Mouse (Mus musculus): ENCODE measurements around the gene Megf8.
A peak's percentile ranks its signal among the peaks of the same experiment; 100 is the strongest.

The Megf8 gene

DNA sequence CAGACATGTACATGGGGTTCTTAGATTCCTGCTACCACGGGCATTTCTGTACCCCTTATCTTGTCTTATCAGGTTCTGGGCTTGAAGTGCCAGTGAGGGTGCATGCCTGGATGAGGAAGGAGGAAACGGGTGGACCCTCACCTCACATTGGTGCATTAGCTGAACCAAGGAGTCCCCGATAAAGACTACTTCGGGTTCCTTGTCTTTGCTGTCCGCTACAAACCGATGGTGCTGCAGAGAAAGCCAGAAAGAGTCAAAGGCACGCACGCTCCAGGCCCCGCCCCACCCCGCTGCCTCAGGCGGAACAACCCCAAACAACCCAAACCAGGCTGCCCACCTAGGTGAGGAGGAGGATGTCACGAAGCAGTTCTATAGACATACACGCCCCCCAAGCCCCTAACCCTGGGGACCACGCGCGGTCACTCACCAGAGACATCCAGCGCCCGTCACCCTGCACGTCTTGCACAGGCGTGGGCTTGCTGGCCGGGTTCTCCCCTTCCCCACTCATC is 20.0 kb upstream of the Megf8 start:
- peak; percentile 64 for DNase-seq (ENCODE audit: low read depth, low spot score)

DNA sequence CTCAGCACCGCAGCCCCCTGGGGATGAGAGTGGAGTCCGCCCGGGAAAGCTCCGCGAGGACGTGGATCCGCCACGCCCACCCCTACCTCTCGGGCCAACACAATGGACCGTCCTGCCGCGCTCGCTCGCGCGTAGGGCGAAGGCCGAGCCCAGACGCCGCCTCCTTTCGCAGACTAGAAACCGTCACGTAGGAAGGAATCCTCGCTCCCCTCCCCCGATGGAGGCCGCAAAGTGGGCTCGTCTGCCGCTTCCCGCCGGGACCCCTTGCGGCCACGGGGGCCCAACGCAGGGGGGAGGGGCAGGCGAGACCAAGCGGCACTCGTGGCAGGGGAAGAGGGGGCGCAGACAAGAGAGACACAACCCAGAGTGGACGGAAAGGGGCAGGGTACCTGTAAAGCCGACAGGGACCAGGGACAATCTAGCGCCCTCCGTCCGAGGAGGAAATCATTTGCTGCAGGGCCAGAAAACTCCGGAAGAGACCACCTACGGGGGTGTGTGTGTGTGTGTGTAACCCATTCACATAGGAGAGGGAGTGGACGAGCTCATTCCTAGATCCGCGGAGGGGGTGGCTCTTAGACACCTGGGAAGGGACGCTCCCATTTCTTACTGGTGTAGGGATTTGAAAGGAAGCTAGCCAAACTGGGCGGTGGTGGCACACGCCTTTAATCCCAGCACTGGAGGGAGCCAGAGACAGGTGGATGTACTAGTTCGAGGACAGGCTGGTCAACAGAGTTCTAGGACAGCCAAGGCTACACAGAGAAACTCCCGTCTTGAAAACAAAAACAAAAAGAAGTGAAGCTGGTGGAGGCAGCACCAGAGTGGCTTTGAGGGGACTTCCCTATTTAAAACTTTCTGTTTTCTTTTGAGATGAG is 19.3 kb upstream of the Megf8 start, which contains the start of gene Pafah1b3:
TSS of gene Pafah1b3 (minus strand) at position 533 of the 872 bp plus-strand sequence.
- DNase-seq (ENCODE audit: low read depth, low spot score), result peak; percentile 98

DNA sequence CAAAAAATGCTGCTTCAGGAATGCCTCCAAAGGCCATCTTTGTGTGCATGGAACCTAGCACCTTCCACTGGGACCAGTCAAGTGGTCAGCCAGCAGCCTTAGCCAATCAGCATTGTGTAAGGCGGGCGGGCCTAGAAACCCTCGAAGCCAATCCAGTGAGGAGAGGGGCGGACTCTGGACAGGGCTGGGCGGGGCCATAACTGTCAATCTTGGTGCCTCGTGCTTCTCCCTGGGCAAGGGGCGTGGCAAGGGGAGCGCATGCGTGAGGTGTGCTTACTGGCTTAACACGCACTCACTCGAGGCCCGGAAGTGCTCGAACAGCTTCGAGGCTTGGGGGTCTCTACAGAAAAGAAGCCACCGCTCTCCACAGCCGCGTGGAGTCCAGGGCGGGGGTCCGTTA is 15.9 kb upstream of the Megf8 start, which contains the start of gene Prr19:
TSS of gene Prr19 (plus strand) at position 349 of the 400 bp plus-strand sequence.
- peak; percentile 97 for DNase-seq (ENCODE audit: low read depth, low spot score)

DNA sequence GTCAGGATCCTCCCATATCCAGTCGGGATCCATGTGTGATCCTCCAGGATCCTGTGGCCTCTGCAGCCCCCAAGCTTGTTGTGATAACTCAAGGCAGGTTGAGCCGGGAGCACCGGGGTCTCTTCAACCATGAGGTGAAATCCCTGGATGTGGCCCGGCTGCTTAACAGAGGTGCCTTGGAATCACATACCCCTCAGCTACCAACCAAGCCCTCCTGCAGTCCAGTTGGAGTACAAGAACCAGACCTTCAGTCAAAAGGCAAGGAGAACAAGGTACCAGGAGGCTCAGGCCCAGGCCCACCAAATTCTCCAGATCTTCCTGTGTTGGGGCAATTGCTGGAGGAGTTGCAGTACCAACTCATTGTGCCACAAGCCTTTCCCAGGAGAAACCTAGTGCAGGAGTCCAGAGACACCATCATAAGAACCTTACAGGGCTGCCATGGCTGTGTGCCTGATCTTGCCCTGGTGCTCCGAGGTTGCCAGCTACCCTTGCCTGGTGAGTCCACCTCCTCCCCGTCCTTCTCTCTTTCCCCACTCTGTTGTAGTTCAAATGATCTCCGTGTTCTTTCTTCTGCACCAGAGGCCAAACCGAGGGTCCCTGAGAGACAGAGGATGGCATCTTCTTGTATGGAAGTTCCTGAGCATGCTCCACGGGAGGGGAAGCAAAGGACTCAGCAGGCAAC is 13.8 kb upstream of the Megf8 start:
- no peak for DNase-seq (ENCODE audit: low read depth, low spot score)

DNA sequence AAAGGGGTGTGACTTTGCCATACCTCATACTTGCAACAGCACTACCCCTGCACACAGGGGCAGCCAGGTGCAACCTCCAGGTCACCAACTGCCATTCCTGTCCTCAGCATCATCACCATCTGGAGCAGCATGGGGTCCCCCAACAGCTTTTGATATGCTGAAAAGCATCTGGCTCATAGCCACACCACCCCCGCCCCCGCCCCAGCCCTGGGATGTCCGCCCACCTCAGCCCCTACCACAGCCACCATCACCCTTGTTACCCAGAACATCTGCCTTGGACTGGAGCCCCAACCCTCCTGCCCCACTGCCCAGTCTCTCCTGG is 13.3 kb upstream of the Megf8 start:
- peak; percentile 53 for DNase-seq (ENCODE audit: low read depth, low spot score)

DNA sequence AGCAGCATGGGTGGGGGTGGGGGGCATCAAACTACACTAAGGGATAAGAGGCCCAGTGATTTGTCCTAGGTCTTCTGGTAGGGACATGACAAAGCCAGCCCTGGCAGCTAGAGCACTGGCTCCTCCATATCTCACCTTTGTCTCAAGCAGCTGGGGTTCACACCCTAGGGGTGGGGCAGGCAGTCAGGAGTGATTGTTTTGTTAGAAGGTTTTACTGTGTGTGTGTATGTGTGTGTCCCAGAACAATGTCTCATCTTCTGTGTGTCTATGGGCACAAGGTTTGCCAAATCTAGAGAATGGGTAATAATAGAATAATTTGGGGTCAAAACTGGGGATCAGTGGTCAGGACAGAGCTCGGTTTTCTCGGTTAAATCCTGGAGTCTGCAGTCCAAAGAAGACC is 11.5 kb upstream of the Megf8 start:
- DNase-seq (ENCODE audit: low read depth, low spot score), result no peak

DNA sequence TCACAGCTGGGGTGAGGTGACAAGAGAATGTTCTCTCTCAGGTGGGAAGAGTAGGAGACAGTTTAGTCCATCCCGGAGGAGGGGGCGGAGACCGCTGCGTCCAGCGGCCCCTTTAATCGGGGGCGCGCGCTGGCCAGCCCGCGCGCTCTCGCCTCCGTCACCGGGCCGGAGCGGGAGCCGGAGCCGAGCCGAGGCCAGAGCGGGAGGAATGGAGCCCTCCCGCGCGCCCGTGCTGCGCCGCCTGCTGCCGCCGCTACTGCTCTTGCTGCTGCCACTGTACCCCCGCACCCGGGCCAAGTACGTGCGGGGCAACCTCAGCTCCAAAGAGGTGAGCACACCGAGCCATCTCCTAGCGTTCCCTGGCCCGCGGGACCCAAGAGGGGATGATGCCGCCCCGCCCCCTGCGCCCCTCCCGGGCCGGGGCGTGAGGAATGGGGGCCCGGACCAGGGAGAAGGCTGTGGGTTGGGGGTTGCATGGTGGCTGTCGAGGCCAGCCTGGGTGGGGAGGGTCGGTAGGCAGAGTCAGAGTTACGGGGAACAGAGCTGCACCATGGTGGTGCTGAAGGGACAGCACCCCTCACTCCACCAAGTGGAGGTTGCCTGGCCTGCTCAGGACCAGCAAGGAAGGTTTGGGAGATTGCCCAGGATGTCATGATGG is 10.9 kb upstream of the Megf8 start, which contains the start of gene Tmem145:
TSS of gene Tmem145 (plus strand) at position 151 of the 658 bp plus-strand sequence.
- peak; percentile 82 for DNase-seq (ENCODE audit: low read depth, low spot score)

DNA sequence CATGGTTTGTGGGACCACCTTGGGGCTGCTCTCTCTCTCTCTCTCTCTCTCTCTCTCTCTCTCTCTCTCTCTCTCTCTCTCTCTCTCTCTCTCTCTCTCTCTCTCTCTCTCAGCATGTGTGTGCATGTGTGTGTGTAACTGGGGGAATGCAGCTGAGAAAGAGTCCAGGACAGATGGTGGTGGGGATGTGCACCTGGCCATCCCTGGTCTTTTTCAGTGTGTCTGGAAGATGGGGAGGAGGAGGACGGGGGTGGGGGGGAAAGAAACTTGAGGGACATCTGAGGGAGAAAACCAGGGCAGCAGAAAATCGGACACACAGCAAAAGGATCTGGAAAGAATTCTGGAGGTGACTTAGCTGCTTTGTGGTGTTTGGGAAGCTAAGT is 10.4 kb upstream of the Megf8 start:
- no peak for DNase-seq (ENCODE audit: low read depth, low spot score)

DNA sequence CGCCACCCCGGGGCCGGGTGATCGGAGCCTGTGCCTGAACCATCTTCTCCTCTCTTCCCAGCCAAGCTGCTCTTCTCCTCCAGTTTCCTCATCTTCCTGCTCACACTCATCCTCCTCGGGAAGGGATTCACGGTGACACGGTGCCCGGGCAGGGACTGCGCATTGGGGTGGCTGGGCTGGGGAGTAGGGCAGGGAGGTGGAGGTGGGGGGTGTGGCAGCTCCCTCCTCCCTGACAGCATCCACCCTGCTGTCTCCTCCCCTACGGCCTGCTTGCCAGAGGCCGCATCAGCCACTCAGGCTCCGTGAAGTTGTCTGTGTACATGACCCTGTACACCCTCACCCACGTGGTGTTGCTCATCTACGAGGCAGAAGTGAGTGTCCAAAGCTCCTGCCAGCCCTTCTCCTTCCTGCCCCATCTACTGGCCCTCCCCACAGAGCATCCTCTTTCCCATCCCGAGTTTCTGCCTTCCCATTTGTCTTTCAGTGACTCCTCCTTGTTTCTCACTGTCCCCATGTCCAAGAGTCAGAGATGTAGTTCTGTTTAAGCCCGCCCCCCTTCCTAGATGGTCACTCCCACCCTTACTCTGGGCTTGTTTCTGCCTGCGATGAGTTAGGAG is 8.2 kb upstream of the Megf8 start:
- DNase-seq (ENCODE audit: low read depth, low spot score), result no peak

DNA sequence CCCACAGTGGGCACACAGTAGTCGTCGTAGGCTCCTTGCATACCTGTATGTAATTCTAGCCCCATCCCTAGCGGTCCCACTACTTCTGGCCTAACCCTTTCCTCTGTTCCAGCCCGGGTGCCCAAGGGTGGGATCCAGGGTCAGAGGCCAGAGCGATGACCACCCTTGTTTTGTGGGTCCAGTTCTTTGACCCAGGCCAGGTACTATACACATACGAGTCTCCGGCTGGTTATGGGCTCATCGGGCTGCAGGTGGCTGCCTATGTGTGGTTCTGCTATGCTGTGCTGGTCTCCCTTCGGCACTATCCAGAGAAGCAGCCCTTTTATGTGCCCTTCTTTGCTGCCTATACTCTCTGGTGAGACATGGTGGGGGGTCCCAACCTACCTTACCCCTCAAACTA is 7.5 kb upstream of the Megf8 start:
- DNase-seq (ENCODE audit: low read depth, low spot score), result no peak

DNA sequence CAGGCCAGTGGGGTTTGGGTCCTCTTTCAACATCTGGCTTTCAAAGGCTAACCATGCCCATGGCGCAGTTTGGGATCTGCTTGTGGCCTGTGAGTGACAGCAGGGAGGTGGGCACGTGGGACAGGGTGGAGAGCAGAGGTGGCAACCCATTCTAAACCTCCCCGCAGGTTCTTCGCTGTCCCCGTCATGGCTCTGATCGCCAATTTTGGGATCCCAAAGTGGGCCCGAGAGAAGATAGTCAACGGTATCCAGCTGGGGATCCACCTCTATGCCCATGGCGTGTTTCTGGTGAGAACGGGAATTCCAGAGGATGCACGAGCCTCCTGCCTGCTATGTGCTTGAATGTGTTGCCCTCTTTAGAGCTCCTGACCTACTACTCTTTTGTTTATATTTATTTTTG is 5.8 kb upstream of the Megf8 start:
- DNase-seq (ENCODE audit: low read depth, low spot score), result no peak

DNA sequence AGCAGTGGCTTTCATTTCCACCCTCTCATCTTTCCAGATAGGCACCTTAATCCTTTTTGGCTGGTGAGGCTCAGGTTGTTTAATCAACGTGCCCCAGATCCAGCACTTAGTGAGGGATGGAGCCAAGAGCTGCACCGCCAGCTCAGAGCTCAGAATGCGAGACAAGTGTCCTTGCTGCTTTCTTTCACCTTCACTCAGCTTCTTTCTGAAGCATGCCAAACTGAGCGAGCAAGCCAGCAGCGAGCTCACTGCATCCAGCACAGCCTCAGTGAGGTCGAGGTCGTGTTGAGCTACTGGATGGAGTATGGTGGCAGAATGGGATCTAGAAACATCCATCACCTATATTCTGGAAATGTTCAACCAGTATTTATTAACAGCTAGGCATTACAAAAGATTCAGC is 3.6 kb upstream of the Megf8 start:
- DNase-seq (ENCODE audit: low read depth, low spot score), result no peak

DNA sequence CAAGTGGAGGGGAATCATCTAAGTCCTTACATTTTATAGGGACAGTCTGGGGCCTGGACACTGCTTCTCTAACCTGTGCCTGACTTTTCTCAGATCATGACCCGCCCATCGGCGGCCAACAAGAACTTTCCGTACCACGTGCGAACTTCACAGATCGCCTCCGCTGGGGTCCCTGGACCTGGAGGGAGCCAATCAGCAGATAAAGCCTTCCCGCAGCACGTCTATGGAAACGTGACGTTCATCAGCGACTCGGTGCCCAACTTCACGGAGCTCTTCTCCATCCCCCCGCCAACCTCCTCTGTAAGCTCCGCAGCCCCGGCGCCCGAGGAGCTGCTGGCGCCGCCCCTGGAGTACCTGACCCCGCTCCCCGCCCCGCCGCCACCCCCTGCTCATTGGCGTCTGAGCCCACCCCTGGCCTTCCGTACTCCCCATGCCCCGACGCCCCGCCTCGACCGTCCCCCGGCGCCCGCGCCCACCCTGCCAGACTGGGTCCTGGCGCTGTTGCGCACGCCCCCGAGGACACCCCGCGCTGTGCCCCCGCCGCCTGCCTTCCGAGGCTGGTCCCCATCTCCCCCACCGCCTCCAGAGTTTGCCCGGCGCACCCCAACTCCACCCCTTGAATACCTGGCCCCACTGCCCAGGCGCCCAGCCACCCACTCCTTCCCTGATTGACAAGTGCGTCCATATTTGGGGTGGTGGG is 2.2 kb upstream of the Megf8 start:
- peak; percentile 53 for DNase-seq (ENCODE audit: low read depth, low spot score)

DNA sequence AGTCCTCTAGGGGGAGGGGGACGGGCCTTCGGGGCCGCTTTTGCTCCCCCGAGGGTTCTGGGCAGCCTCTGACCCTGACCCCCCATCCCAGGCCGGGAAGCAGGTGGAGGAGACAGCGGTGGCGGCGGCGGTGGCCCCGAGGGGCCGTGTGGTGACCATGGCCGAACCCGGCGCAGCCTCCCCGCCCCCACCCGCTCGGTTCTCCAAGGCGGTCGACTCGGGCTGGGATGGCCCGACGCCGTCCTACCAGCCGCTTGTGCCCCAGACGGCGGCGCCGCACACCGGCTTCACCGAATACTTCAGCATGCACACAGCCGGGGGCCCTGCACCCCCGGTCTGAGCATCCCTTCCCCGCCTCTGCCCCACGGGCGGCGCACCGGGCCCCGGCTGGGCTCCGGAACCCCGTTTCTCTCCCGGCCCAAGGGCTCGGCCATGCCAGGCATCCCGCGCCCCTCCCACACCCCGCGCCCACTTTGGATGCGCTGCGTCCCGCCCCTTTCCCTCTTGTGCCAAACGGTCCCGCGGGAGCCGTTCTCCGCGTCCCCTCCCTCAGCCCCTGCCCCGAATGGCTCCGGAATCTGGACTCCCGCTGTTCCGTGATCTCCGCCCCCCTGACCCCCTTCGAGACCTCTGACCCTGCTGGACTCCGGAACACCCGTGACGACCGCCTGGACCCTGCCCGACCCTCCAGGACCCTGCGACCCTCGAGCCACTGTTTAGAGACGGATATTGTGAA is 1.5 kb upstream of the Megf8 start:
- peak; percentile 62 for DNase-seq (ENCODE audit: low read depth, low spot score)

DNA sequence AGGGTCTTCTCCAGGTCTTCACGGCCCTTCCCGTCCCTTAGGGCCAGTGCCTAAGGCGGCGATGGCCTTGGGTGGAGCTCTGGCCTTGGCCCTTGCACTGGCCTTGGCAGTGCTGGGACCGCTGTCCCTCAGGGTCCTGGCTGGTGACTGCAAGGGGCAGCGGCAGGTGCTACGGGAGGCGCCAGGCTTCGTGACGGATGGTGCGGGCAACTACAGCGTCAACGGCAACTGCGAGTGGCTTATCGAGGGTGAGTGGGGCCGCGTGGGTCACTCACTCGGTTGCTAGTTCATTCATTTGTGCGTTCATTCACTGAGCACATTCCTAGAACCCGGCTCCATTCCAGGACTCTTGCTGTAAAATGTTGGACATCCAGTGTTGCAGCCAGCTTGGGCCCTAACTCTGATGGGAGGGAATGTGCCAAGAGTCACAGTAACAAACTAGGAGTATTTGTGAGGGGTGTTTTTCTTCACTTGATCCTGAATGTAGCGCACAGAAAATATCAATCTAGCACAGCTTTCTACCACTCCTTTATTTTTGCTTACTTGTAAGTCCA is 559 bp downstream of the Megf8 start:
- DNase-seq (ENCODE audit: low read depth, low spot score), result no peak

DNA sequence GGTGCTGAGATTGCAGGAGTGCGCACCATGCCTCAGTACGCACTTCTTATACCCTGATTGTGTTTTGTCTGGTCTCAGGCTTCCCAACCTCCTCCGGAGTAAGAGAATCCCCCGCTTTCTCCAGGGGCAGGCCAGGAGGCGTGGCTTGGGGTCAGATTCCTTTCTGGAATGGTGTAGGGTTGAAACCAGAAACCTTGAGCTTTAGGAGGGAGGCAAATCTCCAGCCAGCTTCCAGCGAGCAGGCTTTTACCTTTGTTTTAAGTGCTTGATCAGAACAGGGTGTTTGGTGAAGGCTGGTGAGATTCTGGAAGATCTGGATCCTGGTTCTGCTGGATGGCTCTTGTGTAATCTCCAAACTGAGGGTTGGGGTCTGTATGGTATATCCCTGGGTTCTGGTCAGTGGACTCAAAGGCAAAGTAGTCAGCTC is 5.1 kb downstream of the Megf8 start:
- peak; percentile 82 for DNase-seq (ENCODE audit: low read depth, low spot score)

DNA sequence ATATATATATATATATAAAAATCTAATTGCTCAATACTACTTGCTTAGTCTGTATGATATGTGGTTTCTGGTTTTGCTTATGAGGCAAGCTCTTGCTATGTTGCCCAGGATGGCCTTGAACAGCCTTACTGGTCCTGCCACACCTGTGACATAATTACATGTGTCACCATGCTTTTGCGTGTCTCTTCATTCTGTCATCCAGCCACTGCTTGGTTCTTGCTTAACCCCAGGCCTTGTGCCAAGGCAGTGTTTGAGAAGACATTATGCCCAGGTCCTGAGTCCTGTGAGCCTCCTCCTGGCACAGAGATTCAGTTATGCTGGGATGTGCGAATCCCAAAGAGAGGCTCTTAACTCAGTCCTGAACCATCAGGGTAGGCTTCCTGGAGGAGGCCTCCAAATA is 6.3 kb downstream of the Megf8 start:
- DNase-seq (ENCODE audit: low read depth, low spot score), result no peak

DNA sequence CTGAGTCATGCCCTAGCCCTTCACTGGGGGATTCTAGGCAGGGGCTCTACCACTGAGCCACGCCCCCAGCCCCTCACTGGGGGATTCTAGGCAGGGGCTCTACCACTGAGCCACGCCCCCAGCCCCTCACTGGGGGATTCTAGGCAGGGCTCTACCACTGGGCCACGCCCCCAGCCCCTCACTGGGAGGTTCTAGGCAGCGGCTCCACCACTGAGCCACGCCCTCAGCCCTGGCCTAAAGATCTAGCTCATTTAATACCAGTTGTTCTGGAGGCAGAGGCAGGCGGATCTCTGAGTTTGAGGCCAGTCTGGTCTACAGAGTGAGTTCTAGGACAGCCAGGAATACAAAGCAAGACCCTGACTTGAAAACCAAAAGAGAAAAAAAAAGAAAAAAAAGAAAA is 8.5 kb downstream of the Megf8 start:
- DNase-seq (ENCODE audit: low read depth, low spot score), result peak; percentile 54

DNA sequence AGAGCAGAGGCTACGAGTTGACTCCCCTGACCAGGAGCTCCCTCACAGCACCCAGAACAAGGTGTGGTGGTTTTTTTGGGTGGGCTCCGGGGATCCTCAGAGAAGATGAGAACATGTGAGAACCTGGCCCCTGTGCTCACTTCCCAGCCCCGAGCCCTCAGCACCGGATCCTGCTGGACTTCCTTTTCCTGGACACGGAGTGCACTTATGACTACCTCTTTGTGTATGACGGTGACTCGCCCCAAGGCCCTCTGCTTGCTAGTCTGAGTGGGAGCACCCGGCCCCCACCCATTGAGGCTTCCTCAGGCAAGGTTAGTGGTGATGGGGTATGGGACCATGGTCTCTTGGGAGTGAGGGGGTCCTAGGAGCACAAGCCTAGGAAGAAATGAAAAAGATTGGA is 9.3 kb downstream of the Megf8 start:
- DNase-seq (ENCODE audit: low read depth, low spot score), result no peak
